Mouse (Mus musculus) B cell, adult 62 days (primary cell): ENCODE results near the gene Ranbp9. TPM values are rescaled to one million over a fixed set of nuclear protein-coding genes. Genes with fewer than 3 reads are reported as not detected.

Source experiments
- total RNA-seq: library from RNA; stranded (reverse); gene quantifications from 4 replicates; pipeline ENCODE4 v1.2.4, GENCODE M21; 2023

The Ranbp9 gene
- total RNA-seq = 71.4 to 81.4 TPM (median 76.1 TPM) in 4 replicates

DNA sequence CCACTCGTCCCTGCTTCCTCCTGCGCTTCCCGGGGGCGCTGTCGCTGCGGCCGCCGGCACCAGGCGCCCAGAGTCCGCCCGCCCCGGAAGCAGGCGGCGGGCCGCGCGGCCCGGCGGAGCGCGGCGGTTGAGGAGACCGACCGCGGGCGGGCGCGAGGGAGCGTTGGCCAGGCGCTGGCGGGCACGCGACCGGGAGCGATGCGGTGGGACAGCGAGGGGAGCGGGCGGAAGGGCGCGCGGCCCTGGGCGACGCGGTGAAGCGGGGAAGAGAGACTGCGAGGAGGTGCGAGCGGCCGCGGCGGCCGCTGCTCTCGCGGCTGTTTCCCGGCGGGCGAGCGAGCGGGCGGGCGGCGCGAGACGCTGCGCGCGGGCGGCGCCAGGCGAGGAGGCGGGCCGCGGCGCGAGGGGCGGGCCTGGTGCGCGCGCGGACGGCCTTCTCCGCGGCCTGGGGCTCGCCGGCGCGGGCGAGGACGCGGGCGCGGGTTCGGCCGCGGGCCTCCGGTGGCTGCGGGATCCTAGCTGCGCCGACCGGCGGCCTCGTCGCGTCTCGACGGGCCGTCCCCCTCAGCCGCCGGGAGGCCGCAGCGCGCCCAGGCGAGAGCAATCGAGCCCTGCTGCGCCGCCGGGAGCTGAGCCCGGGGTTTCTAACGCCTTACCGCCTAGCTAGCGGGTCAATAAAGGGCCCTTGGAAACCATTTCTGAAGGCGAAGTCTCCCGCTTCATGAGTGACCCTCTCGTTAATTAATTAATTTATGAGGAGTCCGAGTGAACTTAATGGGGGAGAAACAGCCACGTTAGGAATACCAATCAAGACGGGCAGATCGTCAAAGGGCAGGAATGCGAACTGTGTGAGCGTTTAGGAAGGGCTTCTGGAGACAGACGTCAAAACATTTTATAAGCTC lies at the start of gene Ranbp9:
TSS of gene Ranbp9 (minus strand) at position 326 of the 902 bp plus-strand sequence.

DNA sequence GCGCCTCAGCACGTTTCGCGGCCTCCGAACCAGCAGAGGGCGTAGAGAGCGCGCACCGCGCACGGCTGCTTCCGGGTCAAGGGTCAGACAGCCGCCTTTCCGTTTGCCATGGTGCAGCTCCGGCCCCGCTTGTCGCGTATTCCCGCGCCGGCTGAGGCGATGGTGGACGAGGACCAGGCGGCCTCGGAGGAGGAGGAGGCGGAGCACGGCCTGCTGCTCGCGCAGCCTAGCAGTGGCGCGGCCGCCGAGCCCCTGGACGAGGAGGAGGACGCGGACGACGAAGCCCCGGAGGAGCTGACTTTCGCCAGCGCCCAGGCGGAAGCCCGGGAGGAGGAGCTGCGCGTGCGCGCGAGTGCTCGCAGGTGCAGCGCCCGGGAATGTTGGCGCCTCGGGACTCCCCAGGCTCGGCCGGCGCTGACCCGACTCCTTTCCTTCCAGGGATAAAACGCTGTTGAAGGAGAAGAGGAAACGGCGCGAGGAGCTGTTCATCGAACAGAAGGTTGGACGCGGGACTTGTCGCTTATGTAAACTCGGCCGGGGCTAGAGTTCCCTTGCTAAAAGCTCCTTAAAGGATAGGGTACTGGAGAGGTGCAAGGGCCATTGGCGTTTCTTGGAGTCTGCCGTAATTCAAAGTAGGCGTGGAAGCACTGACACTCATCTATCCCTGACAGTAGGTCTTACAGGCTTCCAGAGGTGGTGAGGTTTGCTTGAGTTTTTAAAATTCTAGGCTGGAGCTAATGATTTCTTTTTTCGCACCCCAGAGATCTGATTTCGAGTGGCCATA lies 82.6 kb downstream of the Ranbp9 start, which contains the start of gene Nol7:
TSS of gene Nol7 (plus strand) at position 94 of the 784 bp plus-strand sequence.

GRCm38 (mm10) chr13:43364985-43365824 lies 115.9 kb downstream of the Ranbp9 start, which contains the start of gene Sirt5:
Gene Sirt5, plus strand, starts transcription at chr13:43365496.

Other genes starting within 250 kb of the Ranbp9 start
- 16.4 to 29.2 TPM (median 17.1 TPM) in 4 replicates for gene Gfod1, start 177.1 kb downstream of the Ranbp9 start, total RNA-seq
- gene Sirt5, start 115.8 kb downstream of the Ranbp9 start, total RNA-seq = 7.4 to 9.9 TPM (median 8.5 TPM) in 4 replicates
- gene Nol7, start 82.9 kb downstream of the Ranbp9 start, total RNA-seq = 174 to 177 TPM (median 175 TPM) in 4 replicates
- gene Mcur1, start 78.9 kb upstream of the Ranbp9 start, total RNA-seq = 31.3 to 33.9 TPM (median 33.2 TPM) in 4 replicates
- gene Rnf182, start 134.4 kb upstream of the Ranbp9 start, total RNA-seq = not detected in 4 replicates